Mouse (Mus musculus): Measurements from ENCODE around the gene Atp6v0a4. TPM values are rescaled to one million over a fixed set of nuclear protein-coding genes. Genes with fewer than 3 reads are reported as not detected.

Gene Atp6v0a4
- total and polyA plus RNA-seq, 3 experiments: not detected

- no peaks in the 10 kb centered on the region for H3K36me3 ChIP-seq (replicated peaks)
- H3K4me3 ChIP-seq (ENCODE audit: low read depth, low read length): no peak overlapping the region
- H3K27me3 ChIP-seq (ENCODE audit: insufficient read depth, low read length): peaks cover 13% of the 10 kb centered on the region
- DNase-seq (ENCODE audit: low spot score): no peak
- no peaks in the 10 kb centered on the region for H3K4me1 ChIP-seq (ENCODE audit: insufficient read depth, low read depth, low read length)
- ATAC-seq (ENCODE audit: extremely low read depth, insufficient number of reproducible peaks, low FRiP score, poor library complexity, severe bottlenecking): no peak
- TF ChIP-seq GATA1 (IDR thresholded peaks at IDR 0.05; ENCODE audit: borderline replicate concordance, low read length): no peak
- no peak for TF ChIP-seq CTCF (IDR thresholded peaks at IDR 0.05; ENCODE audit: low read depth, low read length)
- no peaks in the 10 kb centered on the region for H3K9me3 ChIP-seq (replicated peaks)
These were observed 76.4 kb downstream of the Atp6v0a4 start for GRCm38 (mm10) chr6:38048003-38048402.

GRCm38 (mm10) chr6:38046838-38047237 lies 77.5 kb downstream of the Atp6v0a4 start, which contains the start of gene Svopl:
Svopl (minus strand) TSS chr6:38046996.
- Histone ChIP-seq H3K9me3 (replicated peaks) (no peaks in the 10 kb centered on the region), H3K4me1 (ENCODE audit: insufficient read depth, low read depth, low read length) (no peaks in the 10 kb centered on the region), H3K4me3 (ENCODE audit: low read depth, low read length) (no peak within 1 kb of the TSS), H3K27me3 (ENCODE audit: insufficient read depth, low read length) (peaks cover 9% of the 10 kb centered on the region), H3K36me3 (replicated peaks) (no peaks in the 10 kb centered on the region)
- no peak for TF ChIP-seq CTCF (IDR thresholded peaks at IDR 0.05; ENCODE audit: low read depth, low read length)
- TF ChIP-seq POLR2AphosphoS5 (IDR thresholded peaks at IDR 0.05; ENCODE audit: insufficient replicate concordance, low read depth, low read length): no peak
- no peak for TF ChIP-seq GATA1 (IDR thresholded peaks at IDR 0.05; ENCODE audit: borderline replicate concordance, low read length)
- no peak for TF ChIP-seq TAL1 (conservative IDR thresholded peaks at IDR 0.05; ENCODE audit: low read depth, low read length)
- TF ChIP-seq GATA2 (IDR thresholded peaks at IDR 0.05; ENCODE audit: borderline replicate concordance, low read depth, low read length): no peak
- DNase-seq (ENCODE audit: low spot score) (no peak), ATAC-seq (ENCODE audit: extremely low read depth, insufficient number of reproducible peaks, low FRiP score, poor library complexity, severe bottlenecking) (no peak)

GRCm38 (mm10) chr6:38032801-38033566 lies 91.4 kb downstream of the Atp6v0a4 start:
- Histone ChIP-seq H3K9me3 (replicated peaks) (no peaks in the 10 kb centered on the region), H3K36me3 (replicated peaks) (no peaks in the 10 kb centered on the region), H3K4me1 (ENCODE audit: insufficient read depth, low read depth, low read length) (no peaks in the 10 kb centered on the region), H3K27me3 (ENCODE audit: insufficient read depth, low read length) (peaks cover 4% of the 10 kb centered on the region; the same call in 1 of the 2 replicates), H3K4me3 (ENCODE audit: low read depth, low read length) (no peak overlapping the region)
- DNase-seq (ENCODE audit: low spot score) (no peak), ATAC-seq (ENCODE audit: extremely low read depth, insufficient number of reproducible peaks, low FRiP score, poor library complexity, severe bottlenecking) (no peak)
- TF ChIP-seq POLR2AphosphoS5 (IDR thresholded peaks at IDR 0.05; ENCODE audit: insufficient replicate concordance, low read depth, low read length): no peak
- TF ChIP-seq GATA1 (IDR thresholded peaks at IDR 0.05; ENCODE audit: borderline replicate concordance, low read length): no peak
- TF ChIP-seq CTCF (IDR thresholded peaks at IDR 0.05; ENCODE audit: low read depth, low read length): no peak
- no peak for TF ChIP-seq GATA2 (IDR thresholded peaks at IDR 0.05; ENCODE audit: borderline replicate concordance, low read depth, low read length)
- no peak for TF ChIP-seq TAL1 (conservative IDR thresholded peaks at IDR 0.05; ENCODE audit: low read depth, low read length)

GRCm38 (mm10) chr6:38031924-38032540 lies 92.4 kb downstream of the Atp6v0a4 start:
- H3K4me3 ChIP-seq (ENCODE audit: low read depth, low read length): no peak overlapping the region
- H3K36me3 ChIP-seq (replicated peaks): no peaks in the 10 kb centered on the region
- peaks cover 4% of the 10 kb centered on the region; the same call in 1 of the 2 replicates for H3K27me3 ChIP-seq (ENCODE audit: insufficient read depth, low read length)
- no peak for DNase-seq (ENCODE audit: low spot score)
- H3K4me1 ChIP-seq (ENCODE audit: insufficient read depth, low read depth, low read length): no peaks in the 10 kb centered on the region
- H3K9me3 ChIP-seq (replicated peaks): no peaks in the 10 kb centered on the region
- no peak for ATAC-seq (ENCODE audit: extremely low read depth, insufficient number of reproducible peaks, low FRiP score, poor library complexity, severe bottlenecking)
- no peak for TF ChIP-seq TAL1 (conservative IDR thresholded peaks at IDR 0.05; ENCODE audit: low read depth, low read length)
- no peak for TF ChIP-seq GATA1 (IDR thresholded peaks at IDR 0.05; ENCODE audit: borderline replicate concordance, low read length)
- no peak for TF ChIP-seq CTCF (IDR thresholded peaks at IDR 0.05; ENCODE audit: low read depth, low read length)
- TF ChIP-seq GATA2 (IDR thresholded peaks at IDR 0.05; ENCODE audit: borderline replicate concordance, low read depth, low read length): no peak
- no peak for TF ChIP-seq POLR2AphosphoS5 (IDR thresholded peaks at IDR 0.05; ENCODE audit: insufficient replicate concordance, low read depth, low read length)

- no peak for ATAC-seq (ENCODE audit: extremely low read depth, insufficient number of reproducible peaks, low FRiP score, poor library complexity, severe bottlenecking)
- no peaks in the 10 kb centered on the region; the same call in 1 of the 2 replicates for H3K27me3 ChIP-seq (ENCODE audit: insufficient read depth, low read length)
- no peaks in the 10 kb centered on the region for H3K9me3 ChIP-seq (replicated peaks)
- H3K4me3 ChIP-seq (ENCODE audit: low read depth, low read length): no peak overlapping the region
- H3K36me3 ChIP-seq (replicated peaks): no peaks in the 10 kb centered on the region
- DNase-seq (ENCODE audit: low spot score): no peak
- TF ChIP-seq CTCF (IDR thresholded peaks at IDR 0.05; ENCODE audit: low read depth, low read length) (no peak), TAL1 (conservative IDR thresholded peaks at IDR 0.05; ENCODE audit: low read depth, low read length) (no peak), POLR2AphosphoS5 (IDR thresholded peaks at IDR 0.05; ENCODE audit: insufficient replicate concordance, low read depth, low read length) (no peak)
- H3K4me1 ChIP-seq (ENCODE audit: insufficient read depth, low read depth, low read length): no peaks in the 10 kb centered on the region
These were observed 96.2 kb downstream of the Atp6v0a4 start for GRCm38 (mm10) chr6:38028205-38028604.

GRCm38 (mm10) chr6:38027771-38028170 lies 96.6 kb downstream of the Atp6v0a4 start:
- no peaks in the 10 kb centered on the region for H3K9me3 ChIP-seq (replicated peaks)
- DNase-seq (ENCODE audit: low spot score) (no peak), ATAC-seq (ENCODE audit: extremely low read depth, insufficient number of reproducible peaks, low FRiP score, poor library complexity, severe bottlenecking) (no peak)
- TF ChIP-seq CTCF (IDR thresholded peaks at IDR 0.05; ENCODE audit: low read depth, low read length) (no peak), GATA1 (IDR thresholded peaks at IDR 0.05; ENCODE audit: borderline replicate concordance, low read length) (no peak), POLR2AphosphoS5 (IDR thresholded peaks at IDR 0.05; ENCODE audit: insufficient replicate concordance, low read depth, low read length) (no peak), GATA2 (IDR thresholded peaks at IDR 0.05; ENCODE audit: borderline replicate concordance, low read depth, low read length) (no peak), TAL1 (conservative IDR thresholded peaks at IDR 0.05; ENCODE audit: low read depth, low read length) (no peak)
- no peaks in the 10 kb centered on the region for H3K4me1 ChIP-seq (ENCODE audit: insufficient read depth, low read depth, low read length)
- no peaks in the 10 kb centered on the region; the same call in none of the 2 replicates for H3K27me3 ChIP-seq (ENCODE audit: insufficient read depth, low read length)
- no peak overlapping the region for H3K4me3 ChIP-seq (ENCODE audit: low read depth, low read length)
- no peaks in the 10 kb centered on the region for H3K36me3 ChIP-seq (replicated peaks)

Data from G1E (cell line).